Mouse (Mus musculus) ES-Bruce4 (cell line): ENCODE measurements around the gene Tbc1d8.

ENCODE experiments used
- CTCF ChIP-seq: IDR thresholded peaks from one replicate; pipeline ENCODE4 v1.8.1; 2011; ENCODE audit warnings: low read depth, low read length
- EP300 ChIP-seq: IDR thresholded peaks from 2 replicates; pipeline ENCODE4 v1.6.1; 2011; ENCODE audit warnings: low read depth, low read length; ENCODE audit not compliant: insufficient read depth
- POLR2A ChIP-seq: IDR thresholded peaks from one replicate; pipeline ENCODE4 v1.8.1; 2011; ENCODE audit warnings: low read length; ENCODE audit not compliant: insufficient read depth

DNA sequence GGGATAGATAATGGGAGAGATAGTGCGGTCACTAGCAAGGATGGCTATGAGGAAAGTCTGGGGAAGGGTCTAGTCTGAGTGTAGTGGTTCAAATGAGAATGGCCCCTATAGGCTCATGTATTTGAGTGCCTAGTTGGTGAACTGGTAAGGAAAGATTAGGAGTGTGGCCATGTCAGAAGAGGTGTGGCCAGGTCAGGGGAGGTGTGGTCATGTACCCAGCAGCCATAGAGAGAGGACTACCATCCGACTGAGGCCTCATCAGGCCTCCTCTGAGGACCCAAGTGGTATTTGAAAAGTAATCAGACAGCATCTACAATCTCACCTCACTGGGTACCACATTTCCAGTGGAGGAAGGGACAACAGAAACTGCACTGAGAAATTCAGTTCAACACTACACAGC, 90.4 kb downstream of the Tbc1d8 start:
- no peak for TF ChIP-seq CTCF
- no peak for TF ChIP-seq POLR2A
- no peak for TF ChIP-seq EP300
